Mouse (Mus musculus): ENCODE results near the gene Stac3. TPM values are rescaled to one million over a fixed set of nuclear protein-coding genes. Genes with fewer than 3 reads are reported as not detected.

The Stac3 gene
- polyA plus RNA-seq, 2 experiments: 0.37 TPM; not detected in 1

DNA sequence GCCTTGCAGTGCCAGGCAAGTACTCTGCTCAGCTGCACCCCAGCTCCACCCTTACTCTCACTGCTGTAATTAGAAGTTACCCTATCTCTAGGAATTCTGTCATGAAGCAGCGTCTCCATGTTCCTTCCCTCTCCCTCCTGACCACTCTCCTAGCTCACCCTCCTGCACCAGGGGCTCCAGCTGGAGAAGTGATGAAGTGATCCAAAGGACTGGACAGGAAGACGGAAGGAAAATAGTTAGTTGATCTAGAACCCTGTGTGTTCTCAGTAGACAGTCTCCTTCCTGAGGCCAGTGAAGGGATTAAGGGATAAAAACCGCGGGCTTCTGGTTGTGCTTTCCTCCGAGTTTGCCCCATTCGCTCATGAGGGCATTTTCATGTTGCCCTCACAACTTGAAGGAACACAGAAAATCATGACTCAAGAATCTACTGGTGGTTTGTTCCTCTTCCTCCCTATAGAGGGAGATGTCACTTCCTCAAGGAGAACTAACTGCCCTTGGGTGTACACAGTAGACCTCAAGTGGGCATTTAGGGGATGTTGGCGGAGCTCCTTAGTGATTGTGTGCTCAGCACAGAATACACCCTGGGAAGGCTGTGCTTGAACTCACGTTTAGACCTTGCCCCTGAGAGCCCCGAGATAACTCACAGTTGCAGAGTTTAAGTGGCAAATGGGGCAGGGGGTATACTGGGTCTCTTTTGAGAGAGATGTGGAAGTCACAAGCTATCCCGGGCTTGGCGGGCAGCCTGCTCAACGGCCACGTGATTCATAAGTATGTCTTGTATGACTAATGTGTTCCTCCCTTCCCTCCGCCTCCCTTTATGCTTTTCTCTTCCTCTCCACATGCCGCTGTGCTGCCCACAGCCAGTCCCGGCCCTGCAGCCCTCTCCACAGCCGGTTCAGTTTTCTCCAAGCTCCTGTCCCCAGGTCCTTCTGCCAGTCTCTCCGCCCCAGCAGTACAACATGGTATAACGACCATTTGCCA is 20.4 kb upstream of the Stac3 start:
- Histone ChIP-seq H3K4me2 (ENCODE audit: low read depth) (no peak overlapping the region), H3K36me3 (replicated peaks; ENCODE audit: control insufficient read depth, insufficient read depth, low read depth) (peaks cover 3% of the 10 kb centered on the region; the same call in 1 of the 2 replicates), H3K4me3 (ENCODE audit: insufficient read depth in 1 of 2, low read depth in 2 of 2, low read length in 2 of 2) (no peak overlapping the region), H3K27ac (no peak overlapping the region), H3K9me3 (ENCODE audit: control insufficient read depth, low read length) (no peaks in the 10 kb centered on the region), H3K9ac (replicated peaks) (no peak overlapping the region), H3K27me3 (ENCODE audit: control insufficient read depth, insufficient read depth, low read length) (no peaks in the 10 kb centered on the region), H3K4me1 (replicated peaks; ENCODE audit: control insufficient read depth in 2 of 2, insufficient read depth in 2 of 2, low read length in 1 of 2) (no peaks in the 10 kb centered on the region)
- peak in 1 of 3 experiments; percentile 22 for DNase-seq (ENCODE audit: low read depth in 3 of 3, low spot score in 3 of 3)
- ATAC-seq (ENCODE audit: insufficient read depth): peak; percentile 58; the same call in 1 of the 2 replicates
- 74% methylated on average over 19 of the region's 19 CpGs for WGBS (ENCODE audit: insufficient replicate concordance)
- 0 out of 2 replicates have a peak, but pooled peaks have one; percentile 5 for TF ChIP-seq CTCF (IDR thresholded peaks at IDR 0.05; ENCODE audit: low read depth)
- TF ChIP-seq EP300 (IDR thresholded peaks at IDR 0.05; ENCODE audit: low read depth): no peak

GRCm38 (mm10) chr10:127485235-127485634 is 16.3 kb upstream of the Stac3 start:
- DNase-seq (ENCODE audit: low read depth in 3 of 3, low spot score in 3 of 3) (no peak), ATAC-seq (ENCODE audit: insufficient read depth) (no peak)
- Histone ChIP-seq H3K4me2 (ENCODE audit: low read depth) (no peak overlapping the region), H3K9ac (replicated peaks) (no peak overlapping the region), H3K27ac (no peak overlapping the region), H3K4me1 (replicated peaks; ENCODE audit: control insufficient read depth in 2 of 2, insufficient read depth in 2 of 2, low read length in 1 of 2) (no peaks in the 10 kb centered on the region), H3K27me3 (ENCODE audit: control insufficient read depth, insufficient read depth, low read length) (no peaks in the 10 kb centered on the region), H3K9me3 (ENCODE audit: control insufficient read depth, low read length) (no peaks in the 10 kb centered on the region), H3K4me3 (ENCODE audit: insufficient read depth in 1 of 2, low read depth in 2 of 2, low read length in 2 of 2) (no peak overlapping the region), H3K36me3 (replicated peaks; ENCODE audit: control insufficient read depth, insufficient read depth, low read depth) (peaks cover 3% of the 10 kb centered on the region)
- TF ChIP-seq CTCF (IDR thresholded peaks at IDR 0.05; ENCODE audit: low read depth): no peak
- TF ChIP-seq EP300 (IDR thresholded peaks at IDR 0.05; ENCODE audit: low read depth): no peak
- 81% methylated on average over 10 of the region's 10 CpGs for WGBS (ENCODE audit: insufficient replicate concordance)

DNA sequence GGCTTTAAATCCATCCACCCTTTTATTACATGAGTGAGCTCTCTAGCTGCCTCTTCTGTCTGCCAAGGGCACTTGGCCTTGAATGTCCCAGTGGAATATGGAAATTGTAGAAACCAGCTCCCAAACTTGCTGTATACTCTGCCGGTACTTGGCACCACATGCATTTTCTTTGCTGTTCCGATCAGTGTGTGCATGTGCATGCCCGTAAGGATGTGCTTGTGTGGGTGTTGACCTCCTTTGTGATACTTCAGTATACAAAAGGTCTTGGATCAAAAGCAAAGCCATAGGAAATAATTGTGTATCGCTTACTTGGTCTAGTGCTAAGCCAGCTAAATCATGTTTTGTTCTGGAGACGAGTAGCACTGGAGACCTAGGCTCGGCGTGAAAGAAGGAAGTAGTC is 12.6 kb upstream of the Stac3 start:
- H3K36me3 ChIP-seq (replicated peaks; ENCODE audit: control insufficient read depth, insufficient read depth, low read depth): peaks cover 12% of the 10 kb centered on the region
- ATAC-seq (ENCODE audit: insufficient read depth): no peak

DNA sequence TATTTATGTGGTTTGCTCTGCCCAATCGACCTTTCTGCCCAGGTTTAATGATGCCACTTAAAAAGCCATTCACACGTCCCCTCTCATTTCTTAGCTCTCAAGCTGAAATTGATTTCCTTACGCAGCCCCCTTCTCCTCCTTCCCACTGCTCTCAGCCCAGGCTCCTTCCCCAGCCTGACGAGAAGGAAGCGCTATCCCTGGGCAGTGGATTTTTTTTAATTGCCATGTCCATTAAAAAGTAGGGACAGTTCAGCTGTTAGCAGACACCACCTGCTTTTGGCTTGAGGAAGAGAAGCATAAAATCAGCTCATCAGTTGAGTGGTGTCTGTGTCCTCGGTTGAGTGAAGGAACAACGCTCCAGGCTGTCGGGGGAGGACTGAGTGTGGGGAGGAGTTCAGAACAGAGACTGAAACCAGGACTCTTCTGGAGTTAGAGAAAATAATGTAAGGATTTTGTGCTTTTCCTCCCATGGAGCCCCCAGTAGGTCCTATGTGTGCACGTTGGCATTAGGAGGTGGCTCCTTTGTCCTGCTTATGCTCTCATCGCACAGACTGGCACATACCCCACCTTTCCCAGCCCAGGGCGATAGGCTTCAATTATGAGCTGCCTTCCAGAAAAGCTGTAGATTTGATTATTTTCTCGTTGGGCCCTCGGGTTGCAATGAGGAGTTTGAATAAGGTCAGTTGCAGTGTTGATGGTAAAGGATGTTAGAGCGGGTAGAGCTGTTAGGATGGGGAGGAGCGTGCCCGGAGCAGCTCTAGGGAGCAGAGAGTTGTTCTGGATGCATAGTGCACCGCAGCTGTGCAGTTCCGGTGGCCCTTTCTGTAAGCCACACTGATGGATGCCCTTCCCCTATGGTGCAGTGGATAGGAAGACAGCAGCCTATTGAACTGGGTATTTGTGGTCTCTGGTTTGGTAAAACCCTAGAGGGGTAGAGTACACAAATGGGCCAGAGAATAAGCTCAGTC is 11.0 kb upstream of the Stac3 start:
- Histone ChIP-seq H3K9ac (replicated peaks) (no peak overlapping the region), H3K27ac (no peak overlapping the region), H3K4me1 (replicated peaks; ENCODE audit: control insufficient read depth in 2 of 2, insufficient read depth in 2 of 2, low read length in 1 of 2) (no peaks in the 10 kb centered on the region), H3K4me2 (ENCODE audit: low read depth) (no peak overlapping the region), H3K4me3 (ENCODE audit: insufficient read depth in 1 of 2, low read depth in 2 of 2, low read length in 2 of 2) (no peak overlapping the region), H3K9me3 (ENCODE audit: control insufficient read depth, low read length) (no peaks in the 10 kb centered on the region), H3K36me3 (replicated peaks; ENCODE audit: control insufficient read depth, insufficient read depth, low read depth) (peaks cover 10% of the 10 kb centered on the region), H3K27me3 (ENCODE audit: control insufficient read depth, insufficient read depth, low read length) (no peaks in the 10 kb centered on the region)
- no peak for ATAC-seq (ENCODE audit: insufficient read depth)
- no peak for DNase-seq (ENCODE audit: low read depth in 3 of 3, low spot score in 3 of 3)
- WGBS (ENCODE audit: insufficient replicate concordance): 79% methylated on average over 18 of the region's 18 CpGs
- TF ChIP-seq CTCF (IDR thresholded peaks at IDR 0.05; ENCODE audit: low read depth) (no peak), EP300 (IDR thresholded peaks at IDR 0.05; ENCODE audit: low read depth) (no peak)

More for the DNA sequence above, 12.6 kb upstream of the Stac3 start:
- Histone ChIP-seq H3K27me3 (ENCODE audit: control insufficient read depth, insufficient read depth, low read length) (no peaks in the 10 kb centered on the region), H3K4me2 (ENCODE audit: low read depth) (no peak overlapping the region), H3K4me3 (ENCODE audit: insufficient read depth in 1 of 2, low read depth in 2 of 2, low read length in 2 of 2) (no peak overlapping the region), H3K27ac (no peak overlapping the region), H3K4me1 (replicated peaks; ENCODE audit: control insufficient read depth in 2 of 2, insufficient read depth in 2 of 2, low read length in 1 of 2) (no peaks in the 10 kb centered on the region), H3K9me3 (ENCODE audit: control insufficient read depth, low read length) (no peaks in the 10 kb centered on the region), H3K9ac (replicated peaks) (no peak overlapping the region)
- DNase-seq (ENCODE audit: low read depth in 3 of 3, low spot score in 3 of 3): no peak
- TF ChIP-seq EP300 (IDR thresholded peaks at IDR 0.05; ENCODE audit: low read depth) (no peak), CTCF (IDR thresholded peaks at IDR 0.05; ENCODE audit: low read depth) (no peak)
- 74% methylated on average over 7 of the region's 7 CpGs for WGBS (ENCODE audit: insufficient replicate concordance)

Data from liver, embryonic 14.5 days (tissue).